Mouse (Mus musculus): ENCODE data around the gene Mlh1. TPM values are rescaled to one million over a fixed set of nuclear protein-coding genes. Genes with fewer than 3 reads are reported as not detected.

The Mlh1 gene
- polyA plus RNA-seq, 1 experiment from 2014 or later, result 37.3 TPM

DNA sequence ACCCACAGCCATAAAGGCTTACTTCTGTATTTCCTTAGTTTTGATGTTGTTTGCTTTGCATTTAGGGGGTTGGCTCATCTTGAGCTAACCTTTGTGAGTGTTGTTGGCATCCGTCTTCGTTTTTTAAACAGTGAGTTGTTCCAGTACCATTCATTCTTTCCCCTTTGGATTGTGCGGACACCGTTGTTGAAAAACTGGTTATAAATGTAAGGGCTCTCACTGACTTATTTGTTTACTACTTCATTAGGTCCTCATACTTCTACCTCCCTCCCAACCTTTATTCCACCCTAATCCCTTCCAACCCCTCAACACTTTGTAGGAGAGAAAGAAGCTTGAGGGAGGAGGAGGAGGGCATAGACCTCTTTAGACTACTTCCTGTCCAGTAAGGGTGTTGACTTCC lies 73.9 kb downstream of the Mlh1 start:
- ATAC-seq (ENCODE audit: low read depth), result no peak
- no peak overlapping the region for H3K27ac ChIP-seq (ENCODE audit: low read length)
- H3K4me3 ChIP-seq (ENCODE audit: low read length), result no peak overlapping the region
- no peaks in the 10 kb centered on the region for H3K27me3 ChIP-seq (ENCODE audit: control insufficient read depth, insufficient read depth, low read depth, low read length)
- H3K9ac ChIP-seq (ENCODE audit: low read length), result no peak overlapping the region
- no peak overlapping the region for H3K4me2 ChIP-seq (ENCODE audit: low read depth, low read length)
- peaks cover 4% of the 10 kb centered on the region; the same call in 1 of the 2 replicates for H3K4me1 ChIP-seq (replicated peaks; ENCODE audit: control insufficient read depth, insufficient read depth, low read length)
- no peaks in the 10 kb centered on the region for H3K9me3 ChIP-seq (ENCODE audit: control insufficient read depth, low read length)
- 77% methylated on average over 4 of the region's 4 CpGs for WGBS
- H3K36me3 ChIP-seq (ENCODE audit: control insufficient read depth, insufficient read depth, low read length), result no peaks in the 10 kb centered on the region; the same call in 1 of the 2 replicates

DNA sequence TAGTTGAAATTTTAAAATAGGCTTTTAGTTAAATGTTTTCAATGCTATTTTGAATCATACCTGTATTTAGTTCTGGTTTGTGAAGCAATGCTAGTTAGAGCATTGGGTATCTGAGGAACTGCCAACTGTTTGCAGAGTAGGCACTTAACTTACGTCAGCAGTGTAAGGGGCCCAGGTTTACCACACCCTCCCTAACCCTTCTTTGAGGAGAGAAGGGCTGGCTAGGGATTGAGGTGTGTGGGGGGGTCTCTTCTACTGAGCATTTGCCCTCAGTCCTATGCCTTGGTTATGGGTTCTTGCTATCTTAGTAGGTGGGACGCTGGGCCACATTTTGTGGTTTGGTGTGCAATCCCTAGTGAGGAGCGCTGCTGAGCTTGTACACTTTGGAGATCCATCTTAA lies 74.5 kb downstream of the Mlh1 start:
- Histone ChIP-seq H3K27me3 (ENCODE audit: control insufficient read depth, insufficient read depth, low read depth, low read length) (no peaks in the 10 kb centered on the region), H3K4me1 (replicated peaks; ENCODE audit: control insufficient read depth, insufficient read depth, low read length) (peaks cover 4% of the 10 kb centered on the region; the same call in 1 of the 2 replicates), H3K4me3 (ENCODE audit: low read length) (no peak overlapping the region), H3K9ac (ENCODE audit: low read length) (no peak overlapping the region), H3K4me2 (ENCODE audit: low read depth, low read length) (no peak overlapping the region), H3K9me3 (ENCODE audit: control insufficient read depth, low read length) (no peaks in the 10 kb centered on the region), H3K27ac (ENCODE audit: low read length) (no peak overlapping the region), H3K36me3 (ENCODE audit: control insufficient read depth, insufficient read depth, low read length) (no peaks in the 10 kb centered on the region; the same call in 1 of the 2 replicates)
- 82% methylated on average over 3 of the region's 3 CpGs for WGBS
- 0 out of 2 replicates have a peak, but pooled peaks have one; percentile 34 for ATAC-seq (ENCODE audit: low read depth)

DNA sequence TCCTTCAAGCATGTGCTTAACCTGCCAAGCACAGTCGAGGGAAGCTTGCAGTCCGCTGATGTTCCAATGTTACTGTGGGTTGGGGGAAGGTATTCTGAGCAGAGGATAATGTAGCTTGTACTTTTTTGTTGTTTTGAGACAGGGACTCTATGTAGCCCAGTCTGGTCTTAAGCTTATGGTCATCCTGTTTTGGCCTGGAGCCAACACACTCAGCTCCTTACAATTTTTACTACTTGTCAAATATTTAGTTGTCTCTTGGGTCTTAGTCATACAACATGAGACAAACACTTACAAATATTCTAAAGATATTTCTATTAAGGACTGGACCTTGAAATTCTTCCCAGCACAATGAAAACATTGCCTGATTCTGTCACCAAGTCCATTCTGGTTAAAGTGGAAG lies 78.4 kb downstream of the Mlh1 start:
- no peak overlapping the region for H3K27ac ChIP-seq (ENCODE audit: low read length)
- peaks cover 4% of the 10 kb centered on the region; the same call in 1 of the 2 replicates for H3K36me3 ChIP-seq (ENCODE audit: control insufficient read depth, insufficient read depth, low read length)
- no peaks in the 10 kb centered on the region for H3K9me3 ChIP-seq (ENCODE audit: control insufficient read depth, low read length)
- peaks cover 4% of the 10 kb centered on the region; the same call in 1 of the 2 replicates for H3K4me1 ChIP-seq (replicated peaks; ENCODE audit: control insufficient read depth, insufficient read depth, low read length)
- no peak overlapping the region for H3K4me2 ChIP-seq (ENCODE audit: low read depth, low read length)
- H3K9ac ChIP-seq (ENCODE audit: low read length), result no peak overlapping the region
- ATAC-seq (ENCODE audit: low read depth), result no peak
- H3K27me3 ChIP-seq (ENCODE audit: control insufficient read depth, insufficient read depth, low read depth, low read length), result no peaks in the 10 kb centered on the region
- WGBS, result 87% methylated on average over 2 of the region's 2 CpGs
- H3K4me3 ChIP-seq (ENCODE audit: low read length), result no peak overlapping the region

DNA sequence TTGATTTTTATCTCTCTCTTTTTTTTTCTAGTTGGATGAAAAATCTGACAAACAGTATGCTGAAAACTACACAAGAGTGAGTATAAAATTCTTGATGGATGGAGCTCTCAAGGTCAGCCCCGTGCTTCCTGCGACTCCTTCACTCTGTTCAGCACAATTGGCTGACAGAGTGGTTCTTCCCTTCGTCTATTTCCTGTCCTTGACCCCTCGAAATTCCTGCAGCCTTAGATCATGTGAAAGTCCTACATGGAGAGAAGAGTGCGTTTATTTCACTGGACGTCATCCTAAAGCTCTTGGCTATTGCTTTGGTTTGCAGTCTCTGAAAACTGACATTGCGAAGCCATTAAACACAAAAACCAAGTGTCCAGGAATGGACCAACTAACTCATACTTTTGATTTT lies 82.9 kb downstream of the Mlh1 start:
- no peak overlapping the region for H3K9ac ChIP-seq (ENCODE audit: low read length)
- no peaks in the 10 kb centered on the region for H3K27me3 ChIP-seq (ENCODE audit: control insufficient read depth, insufficient read depth, low read depth, low read length)
- H3K4me2 ChIP-seq (ENCODE audit: low read depth, low read length), result no peak overlapping the region
- peaks cover 4% of the 10 kb centered on the region; the same call in 1 of the 2 replicates for H3K36me3 ChIP-seq (ENCODE audit: control insufficient read depth, insufficient read depth, low read length)
- WGBS, result 42% methylated on average over 7 of the region's 7 CpGs
- no peaks in the 10 kb centered on the region for H3K9me3 ChIP-seq (ENCODE audit: control insufficient read depth, low read length)
- H3K4me3 ChIP-seq (ENCODE audit: low read length), result no peak overlapping the region
- no peak for ATAC-seq (ENCODE audit: low read depth)
- H3K4me1 ChIP-seq (replicated peaks; ENCODE audit: control insufficient read depth, insufficient read depth, low read length), result no peaks in the 10 kb centered on the region
- H3K27ac ChIP-seq (ENCODE audit: low read length), result no peak overlapping the region

DNA sequence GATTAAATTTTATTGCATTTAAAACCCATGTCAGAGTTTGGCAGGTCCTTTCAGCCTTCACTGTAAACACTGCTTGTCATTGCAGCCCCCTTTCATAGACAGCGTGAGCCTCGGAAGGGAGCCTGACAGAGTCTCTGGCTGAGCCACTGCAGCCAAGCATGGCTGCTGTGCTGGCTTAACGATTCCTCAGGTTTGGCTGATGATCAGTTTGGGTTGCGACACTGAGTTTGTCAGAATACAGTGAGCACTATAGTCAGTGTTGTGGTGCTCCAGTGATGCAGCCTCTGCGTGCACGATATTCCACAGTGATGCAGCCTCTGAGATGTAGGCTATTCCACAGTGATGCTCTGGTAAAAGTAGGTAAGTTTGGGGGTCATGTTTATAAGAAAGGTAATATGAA lies 84.7 kb downstream of the Mlh1 start:
- no peaks in the 10 kb centered on the region for H3K27me3 ChIP-seq (ENCODE audit: control insufficient read depth, insufficient read depth, low read depth, low read length)
- H3K4me2 ChIP-seq (ENCODE audit: low read depth, low read length), result no peak overlapping the region
- H3K9ac ChIP-seq (ENCODE audit: low read length), result no peak overlapping the region
- 77% methylated on average over 6 of the region's 6 CpGs for WGBS
- no peaks in the 10 kb centered on the region for H3K9me3 ChIP-seq (ENCODE audit: control insufficient read depth, low read length)
- H3K4me1 ChIP-seq (replicated peaks; ENCODE audit: control insufficient read depth, insufficient read depth, low read length), result no peaks in the 10 kb centered on the region
- no peak for ATAC-seq (ENCODE audit: low read depth)
- H3K27ac ChIP-seq (ENCODE audit: low read length), result no peak overlapping the region
- peaks cover 4% of the 10 kb centered on the region; the same call in 1 of the 2 replicates for H3K36me3 ChIP-seq (ENCODE audit: control insufficient read depth, insufficient read depth, low read length)
- no peak overlapping the region for H3K4me3 ChIP-seq (ENCODE audit: low read length)

DNA sequence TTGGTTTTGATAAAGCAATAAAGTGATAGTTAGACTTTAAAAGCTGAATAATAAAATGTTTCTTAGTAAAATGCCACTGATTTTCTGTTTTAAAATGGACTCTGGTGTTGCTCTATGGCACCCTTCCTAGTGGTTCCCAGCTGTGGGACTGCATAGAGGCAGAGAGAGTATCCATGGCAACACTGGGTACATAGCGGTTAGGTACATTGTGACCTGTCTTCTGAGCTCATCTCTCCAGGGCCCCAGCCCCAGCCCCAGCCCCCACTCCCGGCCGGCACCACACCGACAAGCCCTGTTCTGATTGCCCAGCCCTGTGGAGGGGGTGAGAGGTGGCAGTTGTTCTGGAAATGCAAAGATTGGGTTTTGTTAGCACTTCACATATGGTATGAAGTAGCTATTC lies 86.7 kb downstream of the Mlh1 start:
- Histone ChIP-seq H3K9ac (ENCODE audit: low read length) (no peak overlapping the region), H3K4me1 (replicated peaks; ENCODE audit: control insufficient read depth, insufficient read depth, low read length) (no peaks in the 10 kb centered on the region), H3K9me3 (ENCODE audit: control insufficient read depth, low read length) (no peaks in the 10 kb centered on the region), H3K27ac (ENCODE audit: low read length) (no peak overlapping the region), H3K4me3 (ENCODE audit: low read length) (no peak overlapping the region), H3K36me3 (ENCODE audit: control insufficient read depth, insufficient read depth, low read length) (peaks cover 4% of the 10 kb centered on the region; the same call in 1 of the 2 replicates), H3K4me2 (ENCODE audit: low read depth, low read length) (no peak overlapping the region), H3K27me3 (ENCODE audit: control insufficient read depth, insufficient read depth, low read depth, low read length) (no peaks in the 10 kb centered on the region)
- 46% methylated on average over 4 of the region's 4 CpGs for WGBS
- ATAC-seq (ENCODE audit: low read depth), result no peak

DNA sequence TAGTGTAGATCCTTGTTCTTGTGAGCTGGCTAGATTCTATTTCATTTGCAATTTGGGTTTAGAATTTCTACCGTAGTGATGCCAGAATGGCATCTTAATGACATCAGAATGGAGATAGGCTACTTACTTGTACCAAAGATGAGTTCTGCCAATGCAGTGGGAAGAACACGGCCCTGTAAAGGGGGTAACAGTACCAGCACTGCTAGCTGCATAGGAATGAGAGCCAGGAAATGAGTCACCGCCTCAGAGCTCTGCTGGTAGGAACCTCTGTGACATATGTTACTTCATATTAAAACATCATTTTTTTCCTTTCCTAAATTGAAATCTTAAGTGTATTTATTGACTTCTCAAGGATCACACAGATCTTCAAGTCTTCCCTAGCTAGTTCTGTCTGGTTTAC lies 89.4 kb downstream of the Mlh1 start:
- H3K4me3 ChIP-seq (ENCODE audit: low read length), result no peak overlapping the region
- ATAC-seq (ENCODE audit: low read depth), result no peak
- no peaks in the 10 kb centered on the region for H3K27me3 ChIP-seq (ENCODE audit: control insufficient read depth, insufficient read depth, low read depth, low read length)
- H3K36me3 ChIP-seq (ENCODE audit: control insufficient read depth, insufficient read depth, low read length), result no peaks in the 10 kb centered on the region
- H3K9me3 ChIP-seq (ENCODE audit: control insufficient read depth, low read length), result no peaks in the 10 kb centered on the region
- no peak overlapping the region for H3K27ac ChIP-seq (ENCODE audit: low read length)
- no peak overlapping the region for H3K4me2 ChIP-seq (ENCODE audit: low read depth, low read length)
- H3K4me1 ChIP-seq (replicated peaks; ENCODE audit: control insufficient read depth, insufficient read depth, low read length), result no peaks in the 10 kb centered on the region
- 58% methylated on average over 3 of the region's 3 CpGs for WGBS
- H3K9ac ChIP-seq (ENCODE audit: low read length), result no peak overlapping the region

DNA sequence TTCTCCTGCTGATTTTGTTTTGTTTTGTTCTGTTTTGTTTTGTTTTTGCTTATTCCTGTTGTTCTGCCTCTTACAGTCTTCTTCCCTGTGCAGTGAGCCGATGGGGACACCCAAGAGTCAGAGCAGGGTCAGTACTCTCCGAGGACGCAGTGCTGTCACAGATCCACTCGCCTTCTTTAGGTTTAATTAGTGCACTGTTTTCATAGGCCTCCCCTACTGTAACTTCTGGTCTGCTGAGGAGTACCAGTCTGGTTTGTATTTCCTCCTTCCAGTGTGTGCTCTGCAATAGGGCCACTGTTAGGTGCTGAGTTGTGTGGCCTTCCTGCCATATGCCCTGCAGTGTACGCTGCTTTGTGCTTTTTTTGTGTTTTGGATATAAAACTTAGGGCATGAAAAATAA lies 92.6 kb downstream of the Mlh1 start:
- Histone ChIP-seq H3K36me3 (ENCODE audit: control insufficient read depth, insufficient read depth, low read length) (no peaks in the 10 kb centered on the region), H3K9me3 (ENCODE audit: control insufficient read depth, low read length) (no peaks in the 10 kb centered on the region), H3K27ac (ENCODE audit: low read length) (no peak overlapping the region), H3K4me3 (ENCODE audit: low read length) (no peak overlapping the region), H3K27me3 (ENCODE audit: control insufficient read depth, insufficient read depth, low read depth, low read length) (no peaks in the 10 kb centered on the region), H3K4me2 (ENCODE audit: low read depth, low read length) (no peak overlapping the region), H3K4me1 (replicated peaks; ENCODE audit: control insufficient read depth, insufficient read depth, low read length) (no peaks in the 10 kb centered on the region), H3K9ac (ENCODE audit: low read length) (no peak overlapping the region)
- no peak for ATAC-seq (ENCODE audit: low read depth)
- 79% methylated on average over 5 of the region's 5 CpGs for WGBS
